Mouse (Mus musculus) ES-Bruce4 (cell line): Measurements from ENCODE around the gene Pak4. TPM values are rescaled to one million over a fixed set of nuclear protein-coding genes. Genes with fewer than 3 reads are reported as not detected.

Experiments
- H3K27ac ChIP-seq: 2 replicates; pipeline ENCODE4 v1.5.1; 2012; ENCODE audit warnings: low read length, inconsistent platforms; ENCODE audit not compliant: insufficient read depth
- H3K27me3 ChIP-seq: 2 replicates; pipeline ENCODE4 v1.6.1; 2012; ENCODE audit warnings: mild to moderate bottlenecking, low read length, inconsistent platforms; ENCODE audit not compliant: control insufficient read depth, poor library complexity, insufficient read depth, severe bottlenecking
- H3K36me3 ChIP-seq: 2 replicates; pipeline ENCODE4 v1.6.1; 2012; ENCODE audit warnings: inconsistent platforms, mild to moderate bottlenecking, low read length, moderate library complexity; ENCODE audit not compliant: control insufficient read depth, poor library complexity, insufficient read depth, severe bottlenecking
- H3K4me1 ChIP-seq: one replicate; pipeline ENCODE4 v1.8.1; 2011; ENCODE audit warnings: low read length; ENCODE audit not compliant: control insufficient read depth, insufficient read depth
- H3K4me3 ChIP-seq: 2 replicates; pipeline ENCODE4 v1.5.1; 2011; ENCODE audit warnings: low read depth, mild to moderate bottlenecking, low read length
- H3K9ac ChIP-seq: 2 replicates; pipeline ENCODE4 v1.6.1; 2012; ENCODE audit warnings: low read depth, mild to moderate bottlenecking, inconsistent platforms; ENCODE audit not compliant: poor library complexity, severe bottlenecking
- H3K9me3 ChIP-seq: replicated peaks from 2 replicates; pipeline ENCODE4 v1.6.1; 2012; ENCODE audit warnings: mild to moderate bottlenecking, low read length, inconsistent platforms; ENCODE audit not compliant: control insufficient read depth, poor library complexity, insufficient read depth, severe bottlenecking
- CTCF ChIP-seq: IDR thresholded peaks from one replicate; pipeline ENCODE4 v1.8.1; 2011; ENCODE audit warnings: low read depth, low read length
- EP300 ChIP-seq: IDR thresholded peaks from 2 replicates; pipeline ENCODE4 v1.6.1; 2011; ENCODE audit warnings: low read depth, low read length; ENCODE audit not compliant: insufficient read depth
- POLR2A ChIP-seq: IDR thresholded peaks from one replicate; pipeline ENCODE4 v1.8.1; 2011; ENCODE audit warnings: low read length; ENCODE audit not compliant: insufficient read depth
- polyA plus RNA-seq: library from polyadenylated mRNA; stranded (reverse); fragments of >200 nt; gene quantifications from 2 replicates; pipeline ENCODE4 v1.2.4, GENCODE M21; 2011; ENCODE audit warnings: low read depth; ENCODE audit not compliant: missing spikeins, insufficient read depth, insufficient read length

The Pak4 gene
- polyA plus RNA-seq, 1 experiment = 64.4 TPM

DNA sequence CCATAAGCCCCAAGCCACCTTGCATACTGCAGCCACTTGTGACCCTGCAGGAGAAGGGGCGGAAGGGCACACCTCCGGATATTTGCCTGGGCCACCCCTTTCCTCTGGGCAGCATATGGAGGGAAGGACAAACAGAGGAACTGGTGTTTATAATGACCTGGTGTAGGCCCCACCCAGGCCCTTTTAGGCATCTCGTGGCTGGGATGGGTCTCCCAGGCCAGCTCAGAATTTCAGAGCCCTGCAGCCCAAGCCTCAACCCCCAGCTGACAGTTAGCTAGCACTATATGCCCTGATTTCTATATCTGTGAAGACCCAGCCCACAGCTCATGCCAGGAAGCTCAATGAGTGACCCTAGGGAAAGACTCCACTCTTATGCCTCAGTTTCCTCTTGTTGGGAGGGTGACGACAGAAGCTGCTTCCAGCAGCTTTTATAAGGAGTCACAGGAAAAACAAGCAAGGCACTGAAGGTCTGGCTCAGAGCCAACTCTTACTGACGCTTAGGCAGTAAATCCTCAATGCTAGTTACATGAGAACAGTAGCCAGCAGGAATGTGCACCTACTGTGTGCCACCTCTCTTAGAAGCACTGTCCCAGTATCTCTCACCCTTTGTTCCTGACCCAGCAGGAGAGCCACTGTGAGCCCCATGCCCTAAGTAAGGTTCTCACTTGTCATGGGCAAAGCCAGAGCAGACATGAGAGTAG lies 26.9 kb downstream of the Pak4 start:
- H3K27ac ChIP-seq = no peak overlapping the region

DNA sequence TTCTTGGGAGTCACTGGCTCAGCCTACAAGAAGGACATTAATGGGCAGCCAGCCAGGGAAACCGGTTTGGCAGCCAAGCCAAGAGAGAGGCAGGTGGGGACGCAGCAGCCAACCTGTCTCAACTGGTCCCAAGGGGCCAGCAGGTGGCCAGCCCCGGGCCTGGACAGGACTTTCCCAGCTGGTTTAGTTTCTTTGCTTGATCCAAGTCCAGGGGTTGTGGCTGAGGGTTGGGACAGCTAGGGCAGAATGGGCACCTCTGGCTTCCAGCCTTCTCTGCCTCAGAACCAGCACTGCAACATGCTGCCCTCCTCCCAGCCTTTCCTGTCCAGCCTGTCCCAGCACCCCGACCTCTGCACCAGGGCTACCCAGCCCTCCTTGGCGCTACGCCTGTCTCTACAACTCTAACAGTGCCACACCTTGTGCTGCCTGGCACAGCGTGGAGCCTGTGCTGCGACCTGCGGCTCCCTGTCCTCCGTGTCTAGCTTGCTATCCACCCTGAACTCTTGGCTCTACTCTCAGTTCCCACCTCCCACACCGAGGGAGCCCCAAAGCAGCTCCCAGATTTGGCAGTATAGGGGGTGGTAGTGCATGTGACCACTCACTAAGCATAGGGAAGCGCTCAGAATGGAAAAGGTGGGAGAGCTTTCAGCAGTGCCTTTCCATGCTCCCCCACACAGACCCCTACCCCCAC lies 27.5 kb downstream of the Pak4 start:
- H3K27me3 ChIP-seq = no peaks in the 10 kb centered on the region
- H3K4me3 ChIP-seq = no peak overlapping the region
- H3K4me1 ChIP-seq = peaks cover 2% of the 10 kb centered on the region
- no peak for TF ChIP-seq CTCF
- TF ChIP-seq POLR2A = no peak
- TF ChIP-seq EP300 = no peak
- no peak overlapping the region for H3K27ac ChIP-seq
- H3K9me3 ChIP-seq = no peaks in the 10 kb centered on the region
- H3K9ac ChIP-seq = no peak overlapping the region
- H3K36me3 ChIP-seq = peaks cover 23% of the 10 kb centered on the region

More for the DNA sequence above, 26.9 kb downstream of the Pak4 start:
- H3K9me3 ChIP-seq = no peaks in the 10 kb centered on the region
- H3K9ac ChIP-seq = no peak overlapping the region
- no peaks in the 10 kb centered on the region for H3K27me3 ChIP-seq
- H3K4me1 ChIP-seq = peaks cover 3% of the 10 kb centered on the region
- no peak overlapping the region for H3K4me3 ChIP-seq
- H3K36me3 ChIP-seq = peaks cover 21% of the 10 kb centered on the region
- 0 out of 2 replicates have a peak, but pooled peaks have one; percentile 27 for TF ChIP-seq EP300
- TF ChIP-seq CTCF = no peak

DNA sequence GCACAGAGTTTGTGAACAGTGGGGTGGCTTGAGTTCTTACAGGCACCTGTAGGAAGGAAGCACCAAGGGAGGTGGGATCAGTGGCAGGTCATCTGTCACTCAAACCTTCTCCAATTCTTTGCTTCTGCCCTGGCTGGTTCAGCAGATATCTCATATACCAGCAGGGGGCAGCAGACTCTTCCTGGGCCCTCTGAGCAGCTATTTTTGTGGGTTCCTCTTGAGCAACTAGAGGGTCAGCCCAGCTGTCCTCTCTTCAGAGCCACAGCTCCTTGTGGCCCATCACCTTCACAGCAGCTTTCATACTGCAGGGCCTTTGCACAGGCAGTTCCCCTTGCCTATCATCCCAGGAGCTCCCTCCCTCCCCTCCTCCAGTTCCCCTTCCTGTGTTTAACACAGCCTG lies 29.7 kb downstream of the Pak4 start:
- H3K27me3 ChIP-seq = no peaks in the 10 kb centered on the region
- peak; percentile 76 for TF ChIP-seq CTCF
- no peak for TF ChIP-seq EP300
- no peak overlapping the region for H3K9ac ChIP-seq
- H3K4me3 ChIP-seq = no peak overlapping the region
- no peak overlapping the region for H3K27ac ChIP-seq
- peaks cover 37% of the 10 kb centered on the region for H3K36me3 ChIP-seq
- H3K4me1 ChIP-seq = peaks cover 2% of the 10 kb centered on the region
- H3K9me3 ChIP-seq = no peaks in the 10 kb centered on the region

DNA sequence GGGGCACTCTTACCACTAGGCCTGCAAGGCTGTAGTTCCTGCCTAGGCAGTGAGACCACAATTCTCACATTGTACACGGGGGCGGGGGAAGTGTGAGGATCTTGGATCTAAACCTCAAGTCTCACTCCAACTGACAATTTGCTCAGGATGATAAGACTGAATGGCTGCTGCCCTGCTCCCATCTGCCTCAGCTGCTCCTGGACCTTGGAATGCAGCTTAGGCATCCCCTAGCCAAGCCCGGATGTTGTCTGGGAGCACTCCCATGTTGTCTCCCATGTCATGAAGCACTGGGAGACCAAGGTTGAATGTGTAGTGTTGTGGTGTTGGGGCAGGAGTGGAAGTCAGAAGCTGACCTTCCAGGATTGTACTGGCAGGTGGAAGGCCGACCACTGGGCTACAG lies 30.4 kb downstream of the Pak4 start:
- TF ChIP-seq CTCF (no peak), EP300 (no peak), POLR2A (no peak)

DNA sequence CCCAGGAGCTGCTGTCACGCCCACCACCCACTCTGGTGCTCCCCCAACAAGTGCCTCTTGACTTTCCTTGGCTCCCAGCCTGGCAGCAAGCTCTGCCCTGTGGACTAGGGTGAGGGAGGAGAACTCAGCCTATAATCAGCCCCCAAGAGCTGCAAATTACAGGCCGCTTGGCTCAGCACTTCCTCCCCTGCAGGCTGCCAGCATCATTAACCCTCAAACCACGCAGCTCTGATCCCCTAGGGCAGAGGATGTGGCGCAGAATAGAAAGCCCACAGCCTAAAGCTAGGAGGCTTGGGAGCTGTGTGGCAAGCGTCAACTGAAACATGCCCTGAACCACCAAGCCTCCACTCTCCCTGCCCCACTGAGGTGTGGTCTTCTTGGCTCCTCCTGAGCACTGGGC lies 32.6 kb downstream of the Pak4 start:
- Histone ChIP-seq H3K36me3 (peaks cover 37% of the 10 kb centered on the region), H3K4me3 (no peak overlapping the region)

More for the DNA sequence above, 30.4 kb downstream of the Pak4 start:
- H3K4me1 ChIP-seq = peaks cover 2% of the 10 kb centered on the region
- H3K9ac ChIP-seq = no peak overlapping the region
- H3K27ac ChIP-seq = no peak overlapping the region
- no peak overlapping the region for H3K4me3 ChIP-seq
- no peaks in the 10 kb centered on the region for H3K27me3 ChIP-seq
- H3K36me3 ChIP-seq = peaks cover 37% of the 10 kb centered on the region
- H3K9me3 ChIP-seq = no peaks in the 10 kb centered on the region

DNA sequence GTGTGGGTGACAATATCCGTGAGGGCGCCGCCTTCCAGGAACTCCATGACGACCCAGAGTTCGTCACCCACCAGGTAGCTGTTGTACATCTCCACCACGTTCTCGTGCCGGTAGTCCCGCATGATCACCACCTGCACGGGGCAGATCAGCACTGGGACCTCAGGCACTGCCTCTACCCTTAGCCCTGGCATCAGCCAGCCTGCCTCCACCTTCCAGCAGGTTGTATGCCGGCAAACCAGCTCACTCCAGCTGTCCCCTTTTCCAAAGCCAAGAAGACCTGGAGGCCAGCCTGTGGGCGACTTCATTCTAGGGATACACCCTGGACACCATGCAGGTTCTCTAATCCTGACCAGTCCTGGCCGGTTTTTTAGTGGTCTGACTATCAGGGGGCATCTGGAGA lies 35.0 kb downstream of the Pak4 start:
- peaks cover under 1% of the 10 kb centered on the region for H3K4me1 ChIP-seq
- H3K27ac ChIP-seq = no peak overlapping the region
- H3K9me3 ChIP-seq = no peaks in the 10 kb centered on the region
- no peak overlapping the region for H3K4me3 ChIP-seq
- no peaks in the 10 kb centered on the region for H3K27me3 ChIP-seq
- no peak for TF ChIP-seq POLR2A
- TF ChIP-seq CTCF = no peak
- no peak for TF ChIP-seq EP300
- peaks cover 37% of the 10 kb centered on the region for H3K36me3 ChIP-seq
- no peak overlapping the region for H3K9ac ChIP-seq

More for the DNA sequence above, 32.6 kb downstream of the Pak4 start:
- no peaks in the 10 kb centered on the region for H3K4me1 ChIP-seq
- no peak overlapping the region for H3K9ac ChIP-seq
- H3K27ac ChIP-seq = no peak overlapping the region
- no peaks in the 10 kb centered on the region for H3K9me3 ChIP-seq
- TF ChIP-seq CTCF = no peak
- no peak for TF ChIP-seq EP300
- TF ChIP-seq POLR2A = no peak
- no peaks in the 10 kb centered on the region for H3K27me3 ChIP-seq
